Mouse (Mus musculus) testis, adult 10 weeks (tissue): ENCODE data around the gene Lhcgr. TPM values are rescaled to one million over a fixed set of nuclear protein-coding genes. Genes with fewer than 3 reads are reported as not detected.

Experiments
- polyA plus RNA-seq: library from polyadenylated mRNA; stranded (reverse); fragments of 350-450 nt; fragmentation: Illumina TruSeq; extraction: RNeasy Lipid Tissue Mini Kit (QIAGEN cat#74804); gene quantifications from one replicate; pipeline ENCODE4 v1.2.3, GENCODE M21; 2014; ENCODE audit warnings: low read depth, low replicate concordance

Lhcgr gene
- 26.3 TPM for polyA plus RNA-seq

DNA sequence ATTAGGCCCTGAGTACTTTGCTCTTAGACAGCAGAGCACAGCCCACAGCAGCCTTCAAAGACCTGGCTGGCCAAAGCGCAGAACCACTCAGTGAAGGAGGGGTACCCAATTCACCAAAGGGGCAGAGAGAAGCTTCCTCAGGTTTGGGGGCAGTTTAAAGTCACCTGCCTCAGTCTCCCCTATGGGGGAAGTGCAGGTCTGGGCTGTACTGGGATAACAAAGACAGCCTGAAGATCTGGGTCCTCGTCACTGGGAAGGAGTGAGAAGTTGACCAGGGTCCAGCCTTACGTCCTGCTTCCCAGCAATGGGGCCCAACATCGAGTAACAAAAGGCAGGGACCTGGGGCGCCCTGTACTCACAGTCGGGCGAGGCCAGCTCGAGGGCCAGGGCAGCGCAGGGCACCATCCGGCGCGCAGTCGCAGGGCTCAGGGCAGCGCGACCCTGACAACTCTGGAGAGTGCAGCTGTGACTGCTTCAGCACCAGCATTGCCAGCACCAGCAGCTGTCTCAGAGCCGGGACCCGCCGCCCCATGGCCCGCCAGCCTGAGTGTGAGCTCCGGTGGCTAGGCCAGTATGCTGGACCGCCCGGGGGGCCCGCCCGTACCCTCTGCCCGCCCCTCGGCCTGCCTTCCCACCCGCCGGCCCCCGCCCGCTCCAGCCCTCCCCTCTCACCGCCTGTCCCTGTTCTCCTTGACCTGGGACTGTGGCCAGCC is at the start of gene Lhcgr:
Gene Lhcgr (minus strand): TSS at position 551 of the 713 bp plus-strand sequence.

DNA sequence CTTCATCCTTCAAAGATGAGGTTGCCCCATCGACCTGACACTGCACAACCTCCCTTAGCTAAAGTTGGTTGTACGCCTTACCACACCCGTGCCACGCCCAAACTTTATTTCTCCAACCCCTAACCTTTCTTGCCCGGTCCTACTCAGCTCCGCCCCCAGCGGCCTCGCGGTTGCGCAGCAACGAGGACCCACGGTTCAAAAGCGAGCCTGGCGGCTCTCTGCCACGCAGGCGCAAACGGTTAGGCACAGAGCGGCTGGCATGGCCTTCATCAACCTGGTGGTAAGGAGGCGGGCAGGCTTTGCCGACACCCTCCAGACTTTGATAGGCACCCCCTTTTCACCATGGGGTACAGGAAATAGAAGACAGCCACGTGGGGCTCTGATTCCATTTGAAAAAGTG is 123.3 kb downstream of the Lhcgr start, which contains the start of gene Gtf2a1l:
Gene Gtf2a1l (plus strand): TSS at position 209 of the 400 bp plus-strand sequence.

Other genes starting within 250 kb of the Lhcgr start
- gene Ston1, start 194.3 kb downstream of the Lhcgr start, polyA plus RNA-seq, result 12.1 TPM
- gene Gtf2a1l, start 123.3 kb downstream of the Lhcgr start, polyA plus RNA-seq, result 315 TPM